Mouse (Mus musculus) embryonic facial prominence, embryonic 11.5 days (tissue): ENCODE data around the gene Taldo1. TPM values are rescaled to one million over a fixed set of nuclear protein-coding genes. Genes with fewer than 3 reads are reported as not detected.

Experiments used
- ATAC-seq: fragments of 200-750 bp; cut with Nextera tagmentation; replicated peaks from 2 replicates; pipeline ENCODE4 v1.8.0; 2017; ENCODE audit warnings: low read depth; ENCODE audit not compliant: insufficient number of reproducible peaks, low FRiP score, low TSS enrichment
- DNase-seq: peaks from one replicate; pipeline ENCODE4 v3.0.0-alpha.2; 2015; ENCODE audit warnings: low spot score
- H3K27ac ChIP-seq: fragments of 300-500 bp; sonication (generic); replicated peaks from 2 replicates; pipeline ENCODE4 v1.5.1; 2014; ENCODE audit warnings: mild to moderate bottlenecking, low read depth, low read length, control low read depth
- H3K27me3 ChIP-seq: fragments of 300-500 bp; sonication (generic); 2 replicates; pipeline ENCODE4 v1.6.1; 2014; ENCODE audit warnings: mild to moderate bottlenecking, low read length, moderate library complexity, mixed read lengths; ENCODE audit not compliant: control insufficient read depth, insufficient read depth
- H3K36me3 ChIP-seq: fragments of 300-500 bp; sonication (generic); replicated peaks from 2 replicates; pipeline ENCODE4 v1.6.1; 2014; ENCODE audit warnings: low read depth, mild to moderate bottlenecking, low read length, moderate library complexity, mixed read lengths; ENCODE audit not compliant: control insufficient read depth, insufficient read depth
- H3K4me1 ChIP-seq: fragments of 300-500 bp; sonication (generic); 2 replicates; pipeline ENCODE4 v1.6.1; 2014; ENCODE audit warnings: low read length, mixed read lengths; ENCODE audit not compliant: control insufficient read depth, insufficient read depth
- H3K4me2 ChIP-seq: fragments of 300-500 bp; sonication (generic); 2 replicates; pipeline ENCODE4 v1.6.1; 2014; ENCODE audit warnings: low read depth, mild to moderate bottlenecking, control low read depth, low read length, moderate library complexity
- H3K4me3 ChIP-seq: fragments of 300-500 bp; sonication (generic); 2 replicates; pipeline ENCODE4 v1.5.1; 2014; ENCODE audit warnings: low read depth, low read length, control low read depth
- H3K9ac ChIP-seq: fragments of 300-500 bp; sonication (generic); replicated peaks from 2 replicates; pipeline ENCODE4 v1.6.1; 2014; ENCODE audit warnings: mild to moderate bottlenecking, control low read depth, low read length
- H3K9me3 ChIP-seq: fragments of 300-500 bp; sonication (generic); replicated peaks from 2 replicates; pipeline ENCODE4 v1.6.1; 2016; ENCODE audit warnings: mild to moderate bottlenecking, low read length, inconsistent platforms, mixed read lengths; ENCODE audit not compliant: control insufficient read depth
- WGBS: fragments of 180-500 bp; shearing (Covaris S2); extraction: QIAGEN DNeasy Blood & Tissue Kit; methylation state at CpG from one replicate; pipeline ENCODE4 v1.1.7; 2014; 5-methylcytosine and 5-hydroxymethylcytosine counted together
- polyA plus RNA-seq: library from polyadenylated mRNA; unstranded; fragments of >200 nt; fragmentation: Nextera tagmentation; extraction: Ambion mirVana; gene quantifications from 2 replicates; pipeline ENCODE4 v1.2.1, GENCODE M21; 2014

The Taldo1 gene
- 340 and 364 TPM in 2 replicates for polyA plus RNA-seq

DNA sequence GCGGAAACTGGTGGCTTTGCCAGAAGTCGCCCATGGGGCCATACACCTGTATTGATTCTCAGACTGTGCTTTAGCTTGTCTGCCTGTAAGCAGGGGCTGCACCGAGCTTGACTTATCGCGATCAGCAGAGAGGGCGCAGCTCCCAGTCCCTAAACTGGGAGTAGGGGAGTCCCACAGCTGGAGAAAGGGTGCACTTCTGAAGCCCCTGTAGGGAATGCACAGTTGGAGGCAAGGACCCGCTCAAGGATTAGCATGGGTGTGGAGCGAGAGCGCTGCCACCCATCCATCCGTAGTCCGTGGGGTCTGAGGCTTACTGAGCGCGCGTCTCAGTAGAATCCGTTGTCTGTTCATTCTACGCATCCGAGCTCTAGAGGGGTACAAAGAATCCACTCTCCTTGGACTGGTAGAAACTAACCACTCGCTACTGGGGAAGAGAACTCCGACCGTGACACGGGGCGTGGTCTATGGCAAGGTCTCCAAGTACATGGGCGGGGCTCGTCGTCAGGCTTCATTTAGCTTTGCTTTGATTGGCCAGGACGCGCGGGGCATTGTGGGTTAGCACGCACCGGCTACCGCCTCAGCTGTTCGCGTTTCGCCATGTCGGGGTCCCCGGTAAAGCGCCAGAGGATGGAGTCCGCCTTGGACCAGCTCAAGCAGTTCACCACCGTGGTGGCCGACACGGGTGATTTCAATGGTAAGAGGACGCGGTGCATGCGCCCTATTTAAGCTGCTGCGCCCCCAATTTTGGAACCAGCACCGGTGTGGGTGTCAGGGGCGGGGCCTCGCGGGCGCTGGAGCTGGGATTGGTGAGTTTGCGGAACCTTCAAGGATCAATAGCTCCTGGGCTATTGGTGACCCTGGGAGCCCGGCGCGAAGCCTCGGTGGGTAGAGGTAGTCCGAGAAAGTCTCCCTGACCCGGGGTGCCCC, at the start of gene Taldo1:
Taldo1 (plus strand) TSS at position 575 of the 927 bp plus-strand sequence.
- WGBS = under 1% methylated on average over 57 of the region's 57 CpGs
- Histone ChIP-seq H3K4me2 (peak within 1 kb of the TSS; percentile 83), H3K4me1 (no peaks in the 10 kb centered on the region; the same call in 1 of the 2 replicates), H3K9ac (peak within 1 kb of the TSS; percentile 63), H3K4me3 (peak within 1 kb of the TSS; percentile 64), H3K9me3 (no peaks in the 10 kb centered on the region), H3K27me3 (no peaks in the 10 kb centered on the region), H3K27ac (no peak within 1 kb of the TSS), H3K36me3 (0 out of 2 replicates have a peak, but pooled peaks cover 3% of the 10 kb centered on the region)
- ATAC-seq (peak; percentile 88), DNase-seq (peak; percentile 98)

DNA sequence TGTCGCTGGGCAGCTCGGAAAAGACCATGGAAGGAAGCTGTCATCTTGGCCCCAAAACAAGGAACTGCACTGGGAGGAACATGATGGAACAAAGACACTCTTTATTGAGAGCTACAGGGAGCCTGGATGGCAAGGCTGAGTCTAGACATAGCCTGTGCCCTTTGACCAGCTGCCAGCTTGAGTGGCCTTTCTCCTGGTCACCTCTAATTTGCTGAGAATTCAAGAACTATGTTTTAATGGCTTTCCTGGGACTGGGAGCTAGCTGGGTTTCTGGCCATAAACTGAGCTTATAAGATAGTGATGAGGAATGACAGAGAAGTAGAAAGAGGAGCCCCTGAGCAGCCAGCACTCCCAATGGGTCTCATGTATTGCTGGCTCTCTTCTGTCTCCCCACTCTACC, 48.8 kb upstream of the Taldo1 start:
- DNase-seq (no peak), ATAC-seq (no peak)
- no peaks in the 10 kb centered on the region; the same call in 1 of the 2 replicates for H3K4me1 ChIP-seq
- H3K4me3 ChIP-seq = no peak overlapping the region
- no peaks in the 10 kb centered on the region for H3K27me3 ChIP-seq
- H3K36me3 ChIP-seq = no peaks in the 10 kb centered on the region
- no peak overlapping the region for H3K4me2 ChIP-seq
- H3K27ac ChIP-seq = no peak overlapping the region
- WGBS = 52% methylated on average over 2 of the region's 2 CpGs
- H3K9me3 ChIP-seq = no peaks in the 10 kb centered on the region
- no peak overlapping the region for H3K9ac ChIP-seq

DNA sequence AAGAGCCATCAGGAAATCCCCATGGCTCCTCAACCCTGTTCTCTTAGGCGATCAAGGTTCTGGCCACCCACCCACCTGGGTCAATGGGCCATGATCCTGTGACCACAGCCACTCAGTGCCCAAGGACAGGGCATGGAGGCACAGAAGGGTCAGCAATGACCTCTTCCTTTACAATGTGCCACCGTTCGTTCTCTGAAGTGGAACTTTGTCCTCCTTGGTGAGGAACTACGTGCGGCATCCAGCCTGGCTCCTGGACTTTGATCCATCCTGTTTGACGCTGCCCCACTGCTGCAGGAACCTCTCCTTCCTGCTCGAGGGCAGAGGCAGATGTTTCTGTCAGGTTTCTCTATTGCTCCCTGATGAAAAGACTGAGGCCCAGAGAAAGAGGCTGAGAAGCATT, 48.3 kb upstream of the Taldo1 start:
- no peak overlapping the region for H3K9ac ChIP-seq
- H3K4me3 ChIP-seq = no peak overlapping the region
- no peak overlapping the region for H3K4me2 ChIP-seq
- no peaks in the 10 kb centered on the region; the same call in 1 of the 2 replicates for H3K4me1 ChIP-seq
- H3K27ac ChIP-seq = no peak overlapping the region
- H3K27me3 ChIP-seq = no peaks in the 10 kb centered on the region
- H3K36me3 ChIP-seq = no peaks in the 10 kb centered on the region
- no peak for ATAC-seq
- DNase-seq = no peak
- no peaks in the 10 kb centered on the region for H3K9me3 ChIP-seq
- 69% methylated on average over 7 of the region's 7 CpGs for WGBS

DNA sequence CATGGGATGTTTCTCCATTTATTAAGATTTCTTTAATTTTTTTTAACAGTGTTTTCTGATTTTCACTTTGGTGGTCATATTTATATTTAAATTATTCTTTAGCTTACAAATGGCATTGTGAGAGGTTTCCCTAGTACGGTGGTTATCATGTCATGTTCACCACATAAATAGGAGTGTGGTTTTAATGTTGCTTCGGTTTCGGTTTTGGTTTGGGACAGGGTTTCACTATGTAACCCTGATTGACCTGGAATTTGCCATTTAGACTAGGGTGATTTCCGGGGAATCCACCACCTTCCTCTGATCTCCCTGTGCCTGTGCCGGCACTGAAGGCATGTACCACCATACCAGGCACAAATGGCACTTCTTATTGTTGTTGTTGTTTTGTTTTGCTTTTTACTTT, 47.2 kb upstream of the Taldo1 start:
- no peaks in the 10 kb centered on the region for H3K36me3 ChIP-seq
- H3K9me3 ChIP-seq = no peaks in the 10 kb centered on the region
- WGBS = 87% methylated on average over 5 of the region's 5 CpGs
- DNase-seq (no peak), ATAC-seq (no peak)
- H3K4me1 ChIP-seq = no peaks in the 10 kb centered on the region
- no peaks in the 10 kb centered on the region for H3K27me3 ChIP-seq
- H3K9ac ChIP-seq = no peak overlapping the region
- no peak overlapping the region for H3K27ac ChIP-seq
- H3K4me2 ChIP-seq = no peak overlapping the region
- H3K4me3 ChIP-seq = no peak overlapping the region

DNA sequence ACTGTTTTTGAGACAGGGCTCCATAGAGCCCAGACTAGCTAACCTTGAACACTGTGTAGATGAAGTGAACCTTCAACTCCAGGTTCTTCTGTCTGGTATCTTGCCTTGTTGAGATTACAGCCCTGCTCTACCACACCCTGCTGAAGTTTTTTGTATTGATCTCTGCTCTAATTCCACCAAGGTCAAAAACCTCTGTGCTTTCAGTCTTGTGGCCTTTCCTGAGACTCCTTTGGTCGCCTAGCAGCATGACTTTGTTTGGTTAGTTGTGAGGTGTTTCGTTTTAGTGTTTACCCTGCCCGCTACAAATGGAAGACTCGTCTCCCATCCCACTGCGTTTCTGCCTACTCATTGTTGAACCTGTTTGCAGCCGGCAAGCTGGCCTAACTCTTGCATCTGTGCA, 40.9 kb upstream of the Taldo1 start:
- Histone ChIP-seq H3K9me3 (no peaks in the 10 kb centered on the region), H3K4me2 (no peak overlapping the region), H3K27me3 (no peaks in the 10 kb centered on the region), H3K4me1 (no peaks in the 10 kb centered on the region), H3K27ac (no peak overlapping the region), H3K4me3 (no peak overlapping the region), H3K9ac (no peak overlapping the region), H3K36me3 (no peaks in the 10 kb centered on the region)
- no peak for DNase-seq
- 83% methylated on average over 6 of the region's 6 CpGs for WGBS
- no peak for ATAC-seq

DNA sequence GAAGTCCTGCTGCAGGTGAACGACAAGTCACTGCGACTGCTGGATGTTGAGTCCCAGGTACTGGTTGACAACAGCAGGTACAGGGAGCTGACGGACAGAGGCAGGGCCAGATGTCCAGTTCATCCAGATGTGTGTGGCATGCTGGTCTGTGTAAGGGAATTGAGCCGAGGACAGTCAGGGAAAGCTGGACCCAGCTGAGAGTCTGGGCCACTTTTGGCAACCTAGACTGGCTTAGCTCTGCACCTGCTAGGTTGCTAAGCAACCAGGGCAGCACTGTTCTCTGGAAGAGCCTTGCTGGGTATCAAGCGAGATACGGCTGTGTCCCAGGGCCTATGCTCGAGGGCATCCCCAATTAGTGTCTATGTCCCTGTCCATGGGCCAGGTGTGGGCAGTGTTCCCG, 36.9 kb upstream of the Taldo1 start:
- DNase-seq (no peak), ATAC-seq (no peak)
- H3K4me3 ChIP-seq = no peak overlapping the region
- 79% methylated on average over 8 of the region's 8 CpGs for WGBS
- H3K36me3 ChIP-seq = no peaks in the 10 kb centered on the region
- H3K9ac ChIP-seq = no peak overlapping the region
- no peaks in the 10 kb centered on the region for H3K27me3 ChIP-seq
- no peaks in the 10 kb centered on the region for H3K4me1 ChIP-seq
- H3K27ac ChIP-seq = no peak overlapping the region
- H3K9me3 ChIP-seq = no peaks in the 10 kb centered on the region
- H3K4me2 ChIP-seq = no peak overlapping the region

DNA sequence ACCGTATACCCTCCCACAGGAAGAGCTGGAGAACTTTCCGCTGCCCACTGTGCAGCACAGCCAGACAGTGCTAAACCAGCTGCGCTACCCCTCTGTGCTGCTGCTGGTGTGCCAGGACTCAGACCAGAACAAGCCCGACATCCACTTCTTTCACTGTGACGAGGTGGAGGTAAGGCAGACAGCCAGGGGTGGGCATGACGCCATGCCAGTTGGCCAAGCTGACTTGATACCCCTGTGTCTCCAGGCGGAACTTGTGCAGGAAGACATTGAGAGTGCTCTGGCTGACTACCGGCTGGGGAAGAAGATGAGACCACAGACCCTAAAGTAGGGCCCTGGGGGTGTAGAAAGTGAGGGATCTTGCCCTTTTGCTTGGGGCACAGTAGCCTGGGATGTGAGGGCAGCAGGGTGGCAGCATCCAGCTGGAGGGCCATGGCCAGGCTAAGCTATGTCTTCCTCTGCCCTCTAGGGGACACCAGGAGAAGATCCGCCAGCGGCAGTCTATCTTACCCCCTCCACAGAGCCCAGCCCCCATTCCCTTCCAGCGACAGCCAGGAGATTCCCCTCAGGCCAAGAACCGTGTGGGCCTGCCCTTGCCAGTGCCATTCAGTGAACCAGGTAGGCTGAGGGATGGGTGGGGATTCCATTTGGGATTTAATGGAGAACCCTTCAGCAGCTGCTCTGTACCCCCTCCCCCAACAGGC, 36.2 kb upstream of the Taldo1 start:
- no peaks in the 10 kb centered on the region for H3K9me3 ChIP-seq
- DNase-seq (no peak), ATAC-seq (peak; percentile 17; the same call in 1 of the 2 replicates)
- H3K36me3 ChIP-seq = no peaks in the 10 kb centered on the region
- H3K4me1 ChIP-seq = no peaks in the 10 kb centered on the region
- H3K27me3 ChIP-seq = no peaks in the 10 kb centered on the region
- H3K27ac ChIP-seq = no peak overlapping the region
- no peak overlapping the region for H3K9ac ChIP-seq
- WGBS = 55% methylated on average over 12 of the region's 12 CpGs
- H3K4me3 ChIP-seq = no peak overlapping the region
- H3K4me2 ChIP-seq = no peak overlapping the region

DNA sequence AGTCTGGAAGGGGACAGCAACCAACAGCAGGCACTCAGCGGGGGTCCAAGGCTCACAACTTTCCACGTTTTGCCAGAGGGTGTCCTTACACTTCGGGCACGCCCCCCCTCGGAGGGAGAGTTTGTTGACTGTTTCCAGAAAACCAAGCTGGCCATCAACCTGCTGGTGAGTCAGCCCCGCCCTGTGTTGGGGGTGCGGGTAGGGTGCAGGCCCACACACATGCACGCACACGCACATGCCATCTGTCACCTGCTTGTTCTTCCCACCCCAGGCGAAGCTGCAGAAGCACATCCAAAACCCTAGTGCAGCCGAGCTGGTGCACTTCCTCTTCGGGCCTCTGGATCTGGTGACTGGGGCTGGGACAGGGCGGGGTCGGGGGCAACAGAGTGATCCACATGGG, 35.0 kb upstream of the Taldo1 start:
- no peak overlapping the region for H3K4me2 ChIP-seq
- H3K27me3 ChIP-seq = peaks cover 7% of the 10 kb centered on the region
- H3K27ac ChIP-seq = no peak overlapping the region
- no peaks in the 10 kb centered on the region for H3K4me1 ChIP-seq
- no peaks in the 10 kb centered on the region for H3K9me3 ChIP-seq
- no peaks in the 10 kb centered on the region for H3K36me3 ChIP-seq
- H3K4me3 ChIP-seq = no peak overlapping the region
- DNase-seq = no peak
- WGBS = 76% methylated on average over 14 of the region's 14 CpGs
- no peak overlapping the region for H3K9ac ChIP-seq
- no peak for ATAC-seq
